Mouse (Mus musculus) CH12.LX (cell line): ENCODE results near the gene Cux1. TPM values are rescaled to one million over a fixed set of nuclear protein-coding genes. Genes with fewer than 3 reads are reported as not detected.

ENCODE experiments used
- DNase-seq: peaks from one replicate; pipeline ENCODE4 v3.0.0-alpha.2; 2013; ENCODE audit errors: extremely low read depth
- H3K27ac ChIP-seq: 2 replicates; pipeline ENCODE4 v1.5.1; 2012; ENCODE audit warnings: low read depth, mild to moderate bottlenecking, control low read depth, moderate library complexity; ENCODE audit not compliant: insufficient read depth
- H3K27me3 ChIP-seq: replicated peaks from 2 replicates; pipeline ENCODE3; 2012; ENCODE audit warnings: inconsistent platforms
- H3K36me3 ChIP-seq, 2 experiments: replicated peaks in 1 of 2; 2 replicates each; pipeline versions ENCODE3 to v1.6.1; 2012; ENCODE audit warnings: inconsistent platforms in 1 of 2, low read length in 1 of 2, mild to moderate bottlenecking in 1 of 2, mixed read lengths in 1 of 2, moderate library complexity in 1 of 2; ENCODE audit not compliant: control insufficient read depth in 1 of 2, insufficient read depth in 1 of 2
- H3K4me1 ChIP-seq, 2 experiments: 2 replicates each; pipeline ENCODE4 v1.6.1; 2012; ENCODE audit warnings: inconsistent platforms in 1 of 2, moderate library complexity in 1 of 2; ENCODE audit not compliant: insufficient read depth in 2 of 2, control insufficient read depth in 1 of 2
- H3K4me2 ChIP-seq: 2 replicates; pipeline ENCODE4 v1.6.1; 2012; ENCODE audit warnings: low read depth, mild to moderate bottlenecking, control low read depth; ENCODE audit not compliant: poor library complexity, insufficient read depth, severe bottlenecking
- H3K4me3 ChIP-seq, 3 experiments: fragments of 150-350 bp in 1 of 3; sonication (generic) in 1 of 3; replicated peaks in 1 of 3; 2 replicates each; pipeline versions ENCODE3 to v1.5.1; 2011 to 2012; ENCODE audit warnings: low read depth in 2 of 3, low read length in 2 of 3, mild to moderate bottlenecking in 2 of 3, moderate library complexity in 2 of 3, control low read depth in 1 of 3, improper control_type of control experiment in 1 of 3, inconsistent platforms in 1 of 3, mixed read lengths in 1 of 3; ENCODE audit not compliant: poor library complexity in 1 of 3
- H3K79me2 ChIP-seq: replicated peaks from 2 replicates; pipeline ENCODE4 v1.6.1; 2012; ENCODE audit warnings: mild to moderate bottlenecking, moderate library complexity; ENCODE audit not compliant: control insufficient read depth, poor library complexity, insufficient read depth, severe bottlenecking; ENCODE audit errors: extremely low read depth
- H3K9ac ChIP-seq: 2 replicates; pipeline ENCODE4 v1.6.1; 2012; ENCODE audit warnings: low read depth, mild to moderate bottlenecking, control low read depth, moderate library complexity; ENCODE audit not compliant: insufficient read depth
- H3K9me3 ChIP-seq: replicated peaks from 2 replicates; pipeline ENCODE3; 2012; ENCODE audit warnings: low read length, inconsistent platforms, mixed read lengths
- BHLHE40 ChIP-seq: IDR thresholded peaks from 2 replicates; pipeline ENCODE4 v1.6.1; 2011; ENCODE audit warnings: mild to moderate bottlenecking, low read depth, low read length, improper control_type of control experiment
- CHD1 ChIP-seq: IDR thresholded peaks from 2 replicates; pipeline ENCODE4 v1.6.1; 2012; ENCODE audit warnings: low read depth, low read length, improper control_type of control experiment, inconsistent platforms
- CHD2 ChIP-seq: IDR thresholded peaks from 2 replicates; pipeline ENCODE4 v1.6.1; 2011; ENCODE audit warnings: low read length, improper control_type of control experiment
- CTCF ChIP-seq, 2 experiments: IDR thresholded peaks in 1 of 2; conservative IDR thresholded peaks in 1 of 2; 2 replicates each; pipeline ENCODE4 v1.5.1; 2011 to 2012; ENCODE audit warnings: low read depth in 2 of 2, low read length in 2 of 2, improper control_type of control experiment in 1 of 2, inconsistent platforms in 1 of 2, mild to moderate bottlenecking in 1 of 2, moderate library complexity in 1 of 2
- E2F4 ChIP-seq: IDR thresholded peaks from 2 replicates; pipeline ENCODE4 v1.6.1; 2011; ENCODE audit warnings: low read depth, low read length, improper control_type of control experiment; ENCODE audit not compliant: insufficient replicate concordance
- ELF1 ChIP-seq: IDR thresholded peaks from 2 replicates; pipeline ENCODE4 v1.6.1; 2014; ENCODE audit warnings: low read depth, mild to moderate bottlenecking, inconsistent platforms, low read length, improper control_type of control experiment
- EP300 ChIP-seq: IDR thresholded peaks from 2 replicates; pipeline ENCODE4 v1.6.1; 2011; ENCODE audit warnings: low read length, improper control_type of control experiment
- GABPA ChIP-seq: IDR thresholded peaks from 2 replicates; pipeline ENCODE4 v1.6.1; 2012; ENCODE audit warnings: low read depth, low read length, improper control_type of control experiment, inconsistent platforms; ENCODE audit not compliant: insufficient replicate concordance
- HCFC1 ChIP-seq: IDR thresholded peaks from 2 replicates; pipeline ENCODE4 v1.6.1; 2012; ENCODE audit warnings: low read depth, mild to moderate bottlenecking, inconsistent platforms, low read length, improper control_type of control experiment
- IRF4 ChIP-seq: IDR thresholded peaks from 2 replicates; pipeline ENCODE4 v1.6.1; 2014; ENCODE audit warnings: low read depth, mild to moderate bottlenecking, inconsistent platforms, low read length, improper control_type of control experiment
- JUN ChIP-seq: IDR thresholded peaks from 2 replicates; pipeline ENCODE4 v1.6.1; 2011; ENCODE audit warnings: low read depth, mild to moderate bottlenecking, low read length, improper control_type of control experiment, moderate library complexity; ENCODE audit not compliant: insufficient read depth
- KAT2A ChIP-seq: IDR thresholded peaks from 2 replicates; pipeline ENCODE4 v1.6.1; 2012; ENCODE audit warnings: low read length, improper control_type of control experiment, inconsistent platforms; ENCODE audit not compliant: insufficient replicate concordance
- MAX ChIP-seq: IDR thresholded peaks from 2 replicates; pipeline ENCODE4 v1.6.1; 2011; ENCODE audit warnings: low read length, improper control_type of control experiment
- MEF2A ChIP-seq: IDR thresholded peaks from 2 replicates; pipeline ENCODE4 v1.6.1; 2014; ENCODE audit warnings: low read depth, mild to moderate bottlenecking, inconsistent platforms, low read length, improper control_type of control experiment, borderline replicate concordance
- PAX5 ChIP-seq: IDR thresholded peaks from 2 replicates; pipeline ENCODE4 v1.6.1; 2012; ENCODE audit warnings: low read length, inconsistent platforms, mixed read lengths
- POLR2AphosphoS2 ChIP-seq: IDR thresholded peaks from 2 replicates; pipeline ENCODE4 v1.6.1; 2011; ENCODE audit warnings: low read depth, low read length, improper control_type of control experiment
- RAD21 ChIP-seq: IDR thresholded peaks from 2 replicates; pipeline ENCODE4 v1.6.1; 2011; ENCODE audit warnings: low read depth, mild to moderate bottlenecking, low read length, improper control_type of control experiment, moderate library complexity
- SIN3A ChIP-seq: IDR thresholded peaks from 2 replicates; pipeline ENCODE4 v1.6.1; 2012; ENCODE audit warnings: low read length, improper control_type of control experiment, inconsistent platforms
- SMC3 ChIP-seq: IDR thresholded peaks from 2 replicates; pipeline ENCODE4 v1.6.1; 2011; ENCODE audit warnings: low read depth, low read length, improper control_type of control experiment
- TBP ChIP-seq: conservative IDR thresholded peaks from 2 replicates; pipeline ENCODE4 v1.6.1; 2011; ENCODE audit warnings: low read depth, low read length, improper control_type of control experiment
- USF2 ChIP-seq: conservative IDR thresholded peaks from 2 replicates; pipeline ENCODE4 v1.6.1; 2011; ENCODE audit warnings: low read depth, low read length, improper control_type of control experiment
- ZKSCAN1 ChIP-seq: IDR thresholded peaks from 2 replicates; pipeline ENCODE4 v1.6.1; 2012; ENCODE audit warnings: low read depth, inconsistent platforms, low read length, improper control_type of control experiment, borderline replicate concordance
- ZMIZ1 ChIP-seq: IDR thresholded peaks from 2 replicates; pipeline ENCODE4 v1.6.1; 2012; ENCODE audit warnings: low read depth, mild to moderate bottlenecking, inconsistent platforms, low read length, improper control_type of control experiment
- dilution Hi-C: fragments of 300-500 bp; cut with MboI; formaldehyde crosslinking; loops from 2 replicates; pipeline ENCODE4 v1.14.3; 2020; ENCODE audit warnings: low sequenced_read_pairs; ENCODE audit not compliant: extremely low pct_unique_long_range_greater_than_20kb, extremely low pct_ligation_motif_present
- in situ Hi-C: fragments of 300-500 bp; cut with MboI; formaldehyde crosslinking; loops from 3 replicates; pipeline ENCODE4 v1.14.3; 2019; ENCODE audit warnings: low sequenced_read_pairs, low pct_ligation_motif_present, low pct_unique_long_range_greater_than_20kb, mixed read lengths
- polyA plus RNA-seq: library from polyadenylated mRNA; unstranded; fragments of >175 nt; gene quantifications from 2 replicates; pipeline ENCODE4 v1.2.1, GENCODE M21; 2012; ENCODE audit warnings: low read depth; ENCODE audit not compliant: insufficient read length
- total RNA-seq, 2 experiments: library from RNA; depleted of rRNA; stranded (reverse); fragments of 300-350 nt in 1 of 2; fragments of >200 nt in 1 of 2; gene quantifications; 2 replicates each; pipeline ENCODE4 v1.2.3; 2012 to 2014

Gene Cux1
- total and polyA plus RNA-seq, 3 experiments, result 12.4 to 21.9 (median 19.6) TPM

- Histone ChIP-seq H3K79me2 (no peaks in the 10 kb centered on the region), H3K9me3 (no peaks in the 10 kb centered on the region), H3K9ac (no peak overlapping the region), H3K4me3 (no peak overlapping the region), H3K4me1 (peaks cover 0 to 21% of the 10 kb centered on the region in 2 experiments; a peak in 2 of 4 replicates), H3K36me3 (peaks cover 0 to 20% of the 10 kb centered on the region in 2 experiments), H3K27ac (no peak overlapping the region), H3K27me3 (no peaks in the 10 kb centered on the region), H3K4me2 (no peak overlapping the region)
- in situ Hi-C loops, result no loop called here
- dilution Hi-C loops, result no loop called here
- TF ChIP-seq ZMIZ1, result no peak
- no peak for TF ChIP-seq SIN3A
- no peak for TF ChIP-seq KAT2A
- no peak for TF ChIP-seq MEF2A
- TF ChIP-seq EP300, result no peak
- no peak for TF ChIP-seq IRF4
- no peak for TF ChIP-seq CTCF (conservative IDR thresholded peaks at IDR 0.05 in 1 of 2, IDR thresholded peaks at IDR 0.05 in 1 of 2; ENCODE audit: low read depth in 2 of 2, low read length in 2 of 2)
- no peak for TF ChIP-seq SMC3
- no peak for DNase-seq
Observed at GRCm38 (mm10) chr5:136427772-136428497, 139.4 kb downstream of the Cux1 start.

- Histone ChIP-seq H3K36me3 (peaks cover 0 to 20% of the 10 kb centered on the region in 2 experiments), H3K9me3 (no peaks in the 10 kb centered on the region), H3K79me2 (no peaks in the 10 kb centered on the region), H3K27ac (no peak overlapping the region), H3K27me3 (no peaks in the 10 kb centered on the region), H3K9ac (no peak overlapping the region), H3K4me1 (peaks cover 0 to 22% of the 10 kb centered on the region in 2 experiments; a peak in 2 of 4 replicates), H3K4me2 (no peak overlapping the region), H3K4me3 (no peak overlapping the region)
- in situ Hi-C loops (no loop called here), dilution Hi-C loops (no loop called here)
- TF ChIP-seq ZMIZ1 (no peak), BHLHE40 (no peak), E2F4 (no peak), PAX5 (no peak), JUN (no peak), ELF1 (no peak), RAD21 (no peak), IRF4 (no peak), CHD1 (no peak), HCFC1 (no peak), USF2 (no peak), KAT2A (no peak), ZKSCAN1 (no peak), GABPA (no peak), CHD2 (no peak), MAX (no peak), TBP (no peak), POLR2AphosphoS2 (no peak)
- DNase-seq, result no peak
Observed at GRCm38 (mm10) chr5:136427121-136427771, 140.0 kb downstream of the Cux1 start.
